Comparison of ENCODE assay signal across 22 mouse cellular contexts in genomic region chr8:76633086-76633485, GRCm38 (mm10).
DNase-seq lines count a peak whose midpoint lies in the region; ATAC-seq lines count a peak whose summit lies in the region.
"Had no signal": no experiment of that assay in that cellular context is flagged by ENCODE, and none has a peak within 500 bp of the region (broad histone marks: within the 10 kb centered on the region; RNA-seq: fewer than 3 reads in every experiment).

No protein-coding gene starts in this region.

- no peaks in the 10 kb centered on the region for H3K4me1 ChIP-seq in forebrain, embryonic 14.5 days (ENCODE audit: control insufficient read depth, insufficient read depth, low read length)
- no peaks in the 10 kb centered on the region for H3K4me1 ChIP-seq in hindbrain, embryonic 11.5 days (replicated peaks; ENCODE audit: control insufficient read depth, insufficient read depth, low read length)
- H3K4me1 ChIP-seq: embryonic facial prominence, embryonic 13.5 days; embryonic facial prominence, embryonic 15.5 days; forebrain, embryonic 13.5 days had no signal

- 58% methylated on average over 1 of the region's 1 CpGs for WGBS in forebrain, embryonic 14.5 days
- 84% methylated on average over 1 of the region's 1 CpGs for WGBS in hindbrain, embryonic 11.5 days

- no peaks in the 10 kb centered on the region for H3K27me3 ChIP-seq in forebrain, embryonic 14.5 days (replicated peaks; ENCODE audit: control insufficient read depth, insufficient read depth, low read length)
- no peaks in the 10 kb centered on the region for H3K27me3 ChIP-seq in hindbrain, embryonic 11.5 days (ENCODE audit: control insufficient read depth, insufficient read depth, low read length)
- H3K27me3 ChIP-seq: embryonic facial prominence, embryonic 13.5 days; embryonic facial prominence, embryonic 15.5 days; forebrain, embryonic 13.5 days had no signal

- H3K4me2 ChIP-seq in forebrain, embryonic 14.5 days (ENCODE audit: low read length) = no peak overlapping the region
- no peak overlapping the region for H3K4me2 ChIP-seq in hindbrain, embryonic 11.5 days (replicated peaks; ENCODE audit: low read depth, low read length)
- H3K4me2 ChIP-seq: embryonic facial prominence, embryonic 13.5 days; embryonic facial prominence, embryonic 15.5 days; forebrain, embryonic 13.5 days had no signal

- no peaks in the 10 kb centered on the region for H3K9me3 ChIP-seq in forebrain, embryonic 14.5 days (replicated peaks; ENCODE audit: control insufficient read depth, low read length)
- H3K9me3 ChIP-seq in hindbrain, embryonic 11.5 days (ENCODE audit: control insufficient read depth, low read length) = no peaks in the 10 kb centered on the region
- H3K9me3 ChIP-seq: embryonic facial prominence, embryonic 13.5 days; embryonic facial prominence, embryonic 15.5 days; forebrain, embryonic 13.5 days had no signal

- no peak for ATAC-seq in forebrain, embryonic 14.5 days
- ATAC-seq in hindbrain, embryonic 11.5 days (ENCODE audit: low FRiP score) = no peak
- ATAC-seq: forebrain, embryonic 13.5 days; forebrain, embryonic 16.5 days had no signal

- no peaks in the 10 kb centered on the region for H3K36me3 ChIP-seq in forebrain, embryonic 14.5 days (ENCODE audit: control insufficient read depth, insufficient read depth, low read length)
- no peaks in the 10 kb centered on the region for H3K36me3 ChIP-seq in hindbrain, embryonic 11.5 days (ENCODE audit: control insufficient read depth, insufficient read depth, low read length)
- H3K36me3 ChIP-seq: embryonic facial prominence, embryonic 13.5 days; embryonic facial prominence, embryonic 15.5 days had no signal

- no peak overlapping the region for H3K27ac ChIP-seq in forebrain, embryonic 14.5 days (ENCODE audit: low read depth, low read length)
- H3K27ac ChIP-seq in hindbrain, embryonic 11.5 days (ENCODE audit: low read depth, low read length) = no peak overlapping the region
- H3K27ac ChIP-seq: embryonic facial prominence, embryonic 13.5 days; embryonic facial prominence, embryonic 15.5 days; forebrain, embryonic 13.5 days had no signal

- peak; percentile 30 for DNase-seq in layer of hippocampus, adult 11-12 months (ENCODE audit: low spot score)
- DNase-seq in layer of hippocampus, postnatal 25 days (ENCODE audit: extremely low spot score in 1 of 2, low spot score in 1 of 2) = no peak
- peak; percentile 18 to 77 for DNase-seq in layer of hippocampus, adult 18-20 months (ENCODE audit: low spot score in 2 of 2)
- peak; percentile 14 to 27 for DNase-seq in layer of hippocampus, adult 8-10 months (ENCODE audit: low spot score in 2 of 2)
- peak; percentile 54 for DNase-seq in layer of hippocampus, adult 9-11 months
- DNase-seq in forebrain, embryonic 14.5 days (ENCODE audit: low spot score) = no peak
- no peak for DNase-seq in right cerebral cortex, postnatal 4 days
- no peak for DNase-seq in hindbrain, embryonic 11.5 days (ENCODE audit: low spot score)
- DNase-seq: adrenal gland, adult 2 months; adrenal gland, postnatal 10 days; adrenal gland, postnatal 25 days; cerebellum, adult 11-12 months; cerebellum, adult 2 months; cerebellum, adult 9-10 months; cerebellum, postnatal 10 days; cerebellum, postnatal 25 days; embryo, embryonic 11 days had no signal

- no peak overlapping the region for H3K4me3 ChIP-seq in forebrain, embryonic 14.5 days (ENCODE audit: low read depth, low read length)
- no peak overlapping the region for H3K4me3 ChIP-seq in hindbrain, embryonic 11.5 days (ENCODE audit: low read depth, low read length)
- H3K4me3 ChIP-seq: embryonic facial prominence, embryonic 13.5 days; embryonic facial prominence, embryonic 15.5 days; erythroblast, embryonic 14.5 days; forebrain, embryonic 13.5 days had no signal

- no peak overlapping the region for H3K9ac ChIP-seq in forebrain, embryonic 14.5 days (ENCODE audit: low read length)
- H3K9ac ChIP-seq in hindbrain, embryonic 11.5 days (ENCODE audit: low read depth, low read length) = no peak overlapping the region
- H3K9ac ChIP-seq: embryonic facial prominence, embryonic 13.5 days; embryonic facial prominence, embryonic 15.5 days; forebrain, embryonic 13.5 days had no signal

Comparison
In these comparisons a context has a peak if more than half of its experiments do, and no peak if none do; other contexts are left out.
1. DNase-seq: peak in layer of hippocampus, adult 11-12 months (single experiment), layer of hippocampus, adult 18-20 months (2 of 2), layer of hippocampus, adult 8-10 months (2 of 2) and layer of hippocampus, adult 9-11 months (single experiment); none in layer of hippocampus, postnatal 25 days (0 of 2), forebrain, embryonic 14.5 days (single experiment), right cerebral cortex, postnatal 4 days (single experiment) and hindbrain, embryonic 11.5 days (single experiment).